Mouse (Mus musculus): ENCODE data around the gene Trp53tg5.

Trp53tg5 gene

GRCm38 (mm10) chr2:164449341-164450042 lies 24.0 kb downstream of the Trp53tg5 start:
- no peak for DNase-seq (ENCODE audit: low spot score in 2 of 2)

- DNase-seq (ENCODE audit: low spot score in 2 of 2) = no peak
Observed at GRCm38 (mm10) chr2:164448921-164449320, 24.6 kb downstream of the Trp53tg5 start.

GRCm38 (mm10) chr2:164448140-164448539 lies 25.4 kb downstream of the Trp53tg5 start:
- DNase-seq (ENCODE audit: low spot score in 2 of 2) = no peak

- no peak for DNase-seq (ENCODE audit: low spot score in 2 of 2)
Observed at GRCm38 (mm10) chr2:164446086-164446469, 27.4 kb downstream of the Trp53tg5 start.

- no peak for DNase-seq (ENCODE audit: low spot score in 2 of 2)
Observed at GRCm38 (mm10) chr2:164445399-164446085, 28.0 kb downstream of the Trp53tg5 start.

GRCm38 (mm10) chr2:164444701-164445100 lies 28.8 kb downstream of the Trp53tg5 start:
- no peak for DNase-seq (ENCODE audit: low spot score in 2 of 2)

- DNase-seq (ENCODE audit: low spot score in 2 of 2) = no peak
Observed at GRCm38 (mm10) chr2:164443460-164444000, 30.0 kb downstream of the Trp53tg5 start, which contains the start of gene Sdc4. TSS of gene Sdc4 (minus strand) at chr2:164443887.

- DNase-seq (ENCODE audit: low spot score in 2 of 2) = peak; percentile 65 to 67
Observed at GRCm38 (mm10) chr2:164443051-164443437, 30.5 kb downstream of the Trp53tg5 start.

GRCm38 (mm10) chr2:164442315-164443050 lies 31.0 kb downstream of the Trp53tg5 start:
- DNase-seq (ENCODE audit: low spot score in 2 of 2) = no peak

- no peak for DNase-seq (ENCODE audit: low spot score in 2 of 2)
Observed at GRCm38 (mm10) chr2:164441731-164442130, 31.8 kb downstream of the Trp53tg5 start.

- DNase-seq (ENCODE audit: low spot score in 2 of 2) = no peak
Observed at GRCm38 (mm10) chr2:164441155-164441554, 32.4 kb downstream of the Trp53tg5 start.

GRCm38 (mm10) chr2:164440314-164440713 lies 33.2 kb downstream of the Trp53tg5 start:
- no peak for DNase-seq (ENCODE audit: low spot score in 2 of 2)

GRCm38 (mm10) chr2:164439001-164439421 lies 34.5 kb downstream of the Trp53tg5 start:
- no peak for DNase-seq (ENCODE audit: low spot score in 2 of 2)

GRCm38 (mm10) chr2:164438257-164438656 lies 35.3 kb downstream of the Trp53tg5 start:
- DNase-seq (ENCODE audit: low spot score in 2 of 2) = no peak

GRCm38 (mm10) chr2:164437710-164438109 lies 35.8 kb downstream of the Trp53tg5 start:
- DNase-seq (ENCODE audit: low spot score in 2 of 2) = no peak

- no peak for DNase-seq (ENCODE audit: low spot score in 2 of 2)
Observed at GRCm38 (mm10) chr2:164436961-164437360, 36.6 kb downstream of the Trp53tg5 start.

- peak in 1 of 2 experiments; percentile 39 for DNase-seq (ENCODE audit: low spot score in 2 of 2)
Observed at GRCm38 (mm10) chr2:164436215-164436913, 37.2 kb downstream of the Trp53tg5 start.

- DNase-seq (ENCODE audit: low spot score in 2 of 2) = no peak
Observed at GRCm38 (mm10) chr2:164435216-164436090, 38.1 kb downstream of the Trp53tg5 start.

- no peak for DNase-seq (ENCODE audit: low spot score in 2 of 2)
Observed at GRCm38 (mm10) chr2:164434681-164435080, 38.8 kb downstream of the Trp53tg5 start.

- no peak for DNase-seq (ENCODE audit: low spot score in 2 of 2)
Observed at GRCm38 (mm10) chr2:164433278-164433895, 40.1 kb downstream of the Trp53tg5 start.
